Mouse (Mus musculus): ENCODE results near the gene Fyn.

The Fyn gene

DNA sequence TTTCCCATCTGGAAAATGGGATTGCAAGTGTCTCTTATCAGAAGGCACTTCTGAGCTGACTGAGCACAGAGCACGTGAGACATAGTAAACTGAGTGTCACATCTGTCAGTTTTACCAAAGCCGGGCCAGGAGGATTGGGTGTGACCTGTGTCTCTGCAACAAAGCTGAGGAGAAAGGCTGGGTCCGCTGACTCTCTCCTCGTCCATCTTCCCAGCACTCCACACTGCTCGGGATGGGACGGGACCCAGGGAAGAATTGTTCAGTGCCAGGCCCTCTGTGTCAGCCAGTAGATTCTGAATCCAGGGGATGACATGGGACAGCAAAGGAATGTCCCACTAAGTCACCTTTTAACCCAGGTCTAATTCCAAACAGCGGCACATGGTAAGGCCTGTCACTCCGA is 211.8 kb downstream of the Fyn start:
- no peak for DNase-seq

DNA sequence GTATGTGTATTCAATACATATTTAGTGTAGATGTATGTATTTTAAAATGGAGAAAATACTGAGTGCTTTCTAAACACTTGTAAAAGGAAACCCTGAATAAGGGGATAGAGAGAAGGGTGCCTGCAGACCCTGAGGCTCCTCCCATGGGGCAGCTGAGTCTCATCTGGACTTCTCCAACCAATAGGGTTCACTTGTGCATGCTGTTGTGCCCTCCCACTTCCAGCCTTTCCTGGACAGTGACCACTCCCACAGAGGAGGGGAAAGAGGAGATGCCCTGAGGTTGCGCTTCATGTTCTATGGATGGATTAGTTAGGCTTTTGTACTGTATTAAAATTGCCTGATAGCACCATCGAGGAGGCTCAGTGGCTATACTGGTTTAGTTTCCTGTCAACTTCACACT is 213.7 kb downstream of the Fyn start:
- DNase-seq = no peak

DNA sequence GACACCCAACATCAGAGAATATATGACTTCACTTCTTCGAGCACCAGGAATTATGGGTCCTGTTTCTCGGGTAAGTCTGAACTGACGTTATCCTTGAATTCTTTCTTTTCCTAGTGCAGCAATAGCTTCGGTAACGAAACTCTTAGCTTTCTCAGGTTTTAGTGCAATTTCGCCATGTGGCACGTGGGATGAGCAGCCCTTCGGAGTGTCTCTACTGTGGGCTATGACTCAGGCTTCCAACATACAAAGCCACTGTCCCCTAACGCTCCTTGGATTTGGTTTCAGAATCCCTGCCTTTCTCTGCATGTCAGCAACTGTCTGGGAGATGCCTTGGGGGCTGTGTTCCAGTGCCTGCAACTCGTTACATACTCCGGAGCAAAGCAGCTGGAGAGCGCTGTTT is 215.1 kb downstream of the Fyn start:
- no peak for DNase-seq

DNA sequence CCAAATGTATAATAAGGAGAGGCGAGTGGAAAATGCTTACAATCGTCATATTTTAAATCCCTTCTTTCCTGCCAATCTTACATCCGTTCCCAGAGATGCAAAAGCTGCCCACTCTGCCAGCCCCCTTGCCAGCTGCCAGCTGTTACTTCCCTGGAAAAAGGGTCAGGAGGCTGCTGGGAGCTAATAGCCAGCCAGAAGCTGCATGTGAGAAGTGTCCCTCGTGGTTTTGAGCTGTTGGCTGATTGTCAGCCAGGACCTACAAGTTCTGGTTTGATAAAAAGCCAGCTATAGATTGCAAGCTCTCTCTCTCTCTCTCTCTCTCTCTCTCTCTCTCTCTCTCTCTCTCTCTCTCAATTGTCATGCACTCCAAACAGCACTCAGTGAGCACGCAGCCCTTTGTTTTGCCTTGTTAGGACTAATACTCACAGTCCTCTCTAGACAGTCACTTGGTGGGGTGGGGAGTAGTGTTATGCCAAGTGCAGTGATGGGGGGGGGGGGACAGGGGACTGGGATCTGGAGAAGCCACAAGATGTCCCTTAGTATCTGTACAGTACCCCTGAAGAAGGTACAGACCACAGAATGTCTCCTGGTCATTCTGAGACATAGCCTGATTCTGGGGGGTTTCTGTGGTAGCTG is 218.8 kb downstream of the Fyn start:
- no peak for DNase-seq

DNA sequence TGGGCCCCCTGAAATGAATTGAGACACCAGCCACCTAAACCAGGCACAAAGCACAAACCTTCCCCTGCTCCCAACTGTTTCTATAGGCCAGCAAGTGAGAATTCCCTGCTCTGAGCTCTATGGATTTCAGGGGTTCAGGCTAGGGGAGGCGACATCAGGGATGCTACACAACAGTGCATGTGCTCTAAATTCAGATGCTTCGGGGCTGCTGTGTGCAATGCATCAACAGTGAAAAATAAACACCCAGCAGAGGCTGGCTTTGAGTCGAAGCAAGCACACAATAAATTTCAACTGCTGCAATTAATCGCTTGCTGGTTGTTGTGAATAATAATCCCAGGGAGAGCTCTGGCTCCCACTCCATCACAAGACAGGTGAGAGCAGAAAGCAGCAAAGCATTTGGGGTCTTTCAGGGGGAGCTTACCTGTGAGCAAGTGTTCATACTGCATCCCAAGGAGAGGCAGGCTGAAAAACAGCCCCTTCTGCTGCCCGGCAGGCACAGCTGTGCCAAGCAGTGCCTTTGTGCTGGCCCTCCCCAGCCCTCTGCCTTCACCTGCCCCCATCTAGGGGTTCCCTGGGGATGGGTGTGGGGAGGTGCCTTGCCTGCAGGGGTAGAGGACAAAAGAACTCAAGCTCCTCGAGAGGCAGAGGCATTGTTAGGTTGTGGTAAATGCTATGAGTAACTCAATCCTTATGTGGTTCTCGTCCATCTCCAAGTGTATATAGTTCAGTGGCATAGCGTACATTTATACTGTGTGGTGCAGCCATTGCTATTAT is 219.5 kb downstream of the Fyn start:
- DNase-seq = no peak

DNA sequence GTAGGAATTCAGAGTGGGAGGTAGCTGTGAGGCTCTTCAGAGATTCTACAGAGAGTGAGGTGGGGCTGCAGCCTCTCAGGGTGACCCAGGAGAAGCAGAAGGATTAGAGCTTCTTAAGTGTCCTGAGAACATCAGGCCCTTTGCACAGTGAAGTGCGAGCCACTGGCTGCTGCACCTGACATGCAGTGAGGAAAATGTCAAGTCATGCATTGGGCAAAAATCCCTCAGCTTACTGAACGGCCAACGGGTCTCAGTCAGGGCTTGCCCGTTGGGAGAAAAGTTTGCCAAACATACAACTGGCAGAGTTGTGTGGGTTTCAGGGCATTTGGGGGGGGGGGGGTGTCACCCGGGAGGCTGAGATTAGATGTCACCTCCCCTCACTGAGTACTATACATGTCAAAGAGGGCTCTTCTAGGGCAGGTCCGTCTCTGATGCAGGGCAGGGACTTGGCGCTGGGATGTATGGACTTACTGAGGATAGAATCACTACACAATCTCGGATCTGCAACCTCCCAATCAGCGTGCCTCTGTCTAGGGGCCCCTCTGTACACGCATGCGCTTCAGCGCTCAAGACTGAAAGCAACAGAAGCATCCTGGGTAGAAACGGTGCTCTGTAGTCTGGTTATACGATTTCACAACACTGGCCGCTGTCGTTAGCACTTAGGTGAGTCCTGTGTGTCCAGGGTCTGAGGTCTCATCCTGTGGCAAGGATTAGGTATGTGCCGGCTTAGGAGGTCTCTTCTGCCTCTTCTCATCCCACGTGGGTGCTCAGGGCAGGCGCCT is 221.3 kb downstream of the Fyn start:
- no peak for DNase-seq

DNA sequence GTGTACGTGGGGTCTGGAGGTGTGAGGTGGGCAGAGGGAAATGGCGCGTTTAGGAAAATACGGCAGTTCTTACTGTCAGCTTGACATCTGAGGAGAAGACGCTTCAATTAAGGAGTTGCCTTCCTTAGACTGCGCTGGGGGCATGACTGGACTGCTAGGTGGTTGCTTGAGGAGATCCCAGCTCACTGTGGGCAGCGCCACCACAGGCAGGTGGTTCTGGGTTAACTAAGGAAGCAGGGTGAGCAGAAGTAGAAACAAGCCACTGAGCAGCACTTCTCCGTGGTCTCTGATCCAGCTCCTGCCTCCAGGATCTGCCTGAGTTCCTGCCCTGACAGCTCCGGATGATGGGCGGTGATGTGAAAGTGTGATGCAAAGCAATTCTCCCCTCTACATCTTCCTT is 222.0 kb downstream of the Fyn start:
- no peak for DNase-seq

DNA sequence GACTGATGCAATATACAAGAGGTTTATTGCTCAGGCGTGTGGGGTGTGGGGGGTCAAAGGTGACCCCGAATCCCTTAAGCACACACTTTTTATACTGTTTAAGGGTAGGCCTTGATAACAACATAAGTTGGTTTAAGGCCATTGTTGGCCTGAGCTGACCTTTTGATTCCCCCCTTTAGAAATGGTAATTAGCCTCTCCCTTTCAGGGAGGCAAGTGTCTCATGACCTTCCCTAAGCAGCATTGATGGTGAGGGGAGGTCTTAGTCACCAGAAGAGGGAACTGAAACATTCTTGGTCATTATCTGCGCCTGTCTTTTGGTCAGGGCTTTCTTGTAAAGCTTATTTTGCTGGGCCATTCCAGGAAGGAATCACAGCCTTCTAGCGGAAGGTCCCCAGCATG is 223.8 kb downstream of the Fyn start:
- DNase-seq = no peak

DNA sequence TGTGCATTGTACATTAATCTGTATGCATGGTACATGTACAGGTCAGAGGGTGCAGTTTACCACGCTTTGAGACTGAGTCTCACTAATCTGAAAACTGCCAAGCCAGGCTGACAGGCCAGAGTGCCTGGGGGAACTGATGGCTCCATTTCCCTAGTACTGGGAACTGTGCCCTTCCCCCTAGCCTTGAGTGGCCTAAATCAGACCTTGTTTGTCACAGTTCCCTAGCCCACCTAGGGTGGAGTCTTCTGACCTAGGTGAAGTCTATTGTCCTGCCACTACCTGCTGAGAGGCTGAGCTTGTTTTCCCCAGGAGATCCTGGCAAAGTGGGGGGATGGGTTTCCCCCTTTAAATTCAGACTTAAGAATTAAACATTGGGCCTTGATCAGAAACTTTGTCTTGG is 226.1 kb downstream of the Fyn start:
- DNase-seq = no peak

DNA sequence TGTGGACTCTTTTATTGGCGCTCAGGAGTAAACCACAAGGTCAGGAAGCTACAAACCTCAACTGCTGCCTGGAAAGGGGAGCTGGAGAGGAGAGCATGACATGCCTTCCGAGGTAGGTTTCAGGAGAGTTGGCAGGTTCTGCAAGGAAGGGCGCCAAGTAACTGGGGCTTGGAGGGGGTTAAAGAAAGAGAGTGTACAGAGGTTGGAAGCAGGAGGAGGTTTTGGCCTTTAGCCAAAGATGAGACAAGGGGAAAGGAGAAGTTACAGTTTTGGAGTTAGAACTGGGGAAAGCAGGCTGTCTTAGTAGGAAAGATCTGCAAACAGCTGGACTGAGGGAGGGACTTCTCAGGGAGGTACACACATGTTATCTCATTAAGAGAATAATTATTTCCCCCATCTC is 227.2 kb downstream of the Fyn start:
- DNase-seq = no peak

DNA sequence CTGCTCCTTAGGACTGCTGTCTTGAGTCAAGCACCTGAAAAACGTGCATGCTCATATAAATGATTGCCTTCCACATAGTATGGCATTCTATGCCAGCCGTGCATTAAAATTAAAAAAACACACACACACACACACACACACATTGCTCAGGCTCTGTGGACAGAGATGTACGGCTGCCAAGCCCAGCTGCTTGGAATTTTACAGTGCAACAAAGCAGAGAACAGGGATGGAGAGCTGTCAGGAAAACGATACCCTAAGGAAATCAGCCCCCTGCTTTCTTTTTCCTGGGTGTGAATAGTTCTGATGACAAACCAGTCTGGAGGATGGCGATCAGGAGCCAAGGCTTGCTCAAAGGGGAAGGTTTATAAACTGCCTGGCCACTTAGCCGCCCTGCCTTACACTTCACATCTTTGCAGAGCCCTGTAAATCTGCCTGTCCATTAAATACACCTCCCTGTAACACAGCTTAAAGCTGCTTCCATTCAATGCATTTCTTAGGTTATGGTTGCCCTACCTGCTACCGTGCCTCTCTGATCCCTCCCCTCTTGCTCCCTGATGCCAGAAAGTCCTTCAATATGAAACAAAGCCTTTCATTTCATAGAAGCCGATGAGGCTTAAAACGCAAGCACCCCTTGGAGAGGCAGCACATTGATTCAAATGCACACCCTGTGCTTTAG is 228.6 kb downstream of the Fyn start:
- no peak for DNase-seq

DNA sequence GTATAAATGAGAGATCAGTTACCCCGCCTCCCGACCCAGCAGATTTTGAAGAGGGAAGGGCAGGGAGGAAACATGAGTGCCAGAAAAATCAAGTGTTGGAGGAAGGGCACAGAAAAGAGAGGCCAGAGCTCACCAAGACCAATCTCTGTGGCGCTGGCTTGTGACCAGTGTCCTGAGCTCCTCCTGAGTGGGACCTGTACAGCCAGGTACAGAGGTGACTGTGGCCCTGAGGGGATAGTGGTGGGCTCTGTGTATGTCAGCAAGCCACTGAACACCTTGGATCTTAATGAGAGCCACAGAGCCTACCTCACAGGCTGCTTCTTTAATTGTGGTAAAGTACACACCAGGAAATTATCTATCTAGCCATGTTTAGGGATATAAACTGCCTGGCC is 229.1 kb downstream of the Fyn start:
- DNase-seq = no peak

DNA sequence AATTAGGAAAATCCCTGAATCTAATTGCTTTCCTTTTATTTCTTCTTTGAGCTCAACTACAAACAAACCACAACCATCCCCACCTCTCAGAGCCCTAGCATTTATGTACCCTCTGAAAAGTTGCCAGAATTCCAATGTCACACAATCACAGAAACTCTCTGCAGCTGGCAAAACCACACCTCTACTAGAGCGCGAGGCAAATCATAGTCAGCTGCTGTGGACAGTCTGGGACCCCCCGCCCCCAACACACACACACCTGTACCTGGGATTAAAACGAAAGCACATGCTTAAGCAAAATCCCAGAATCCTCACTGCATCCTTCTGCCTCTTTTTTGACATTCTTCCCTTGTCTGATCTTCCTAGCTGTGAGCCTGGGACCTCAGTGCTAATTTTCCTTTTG is 230.9 kb downstream of the Fyn start:
- DNase-seq = no peak

DNA sequence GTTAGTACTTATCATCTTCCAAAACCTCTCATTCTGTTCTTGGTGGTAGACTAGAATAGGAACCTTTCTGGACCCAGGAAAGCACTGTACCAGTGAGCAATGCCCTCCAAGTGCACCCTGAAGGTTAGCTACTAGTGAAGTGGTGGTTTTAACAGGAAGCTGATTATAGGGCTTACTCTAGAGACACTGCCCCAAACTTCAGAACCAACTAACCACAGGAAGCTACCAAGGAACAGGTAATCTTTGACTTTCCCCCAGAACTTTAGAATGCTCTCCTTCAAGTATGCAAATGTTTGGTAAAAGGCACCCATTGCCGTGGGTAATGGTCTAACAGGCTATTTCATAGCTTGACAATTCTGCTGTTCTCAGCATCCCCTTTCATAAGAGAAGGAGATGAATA is 231.5 kb downstream of the Fyn start:
- no peak for DNase-seq

DNA sequence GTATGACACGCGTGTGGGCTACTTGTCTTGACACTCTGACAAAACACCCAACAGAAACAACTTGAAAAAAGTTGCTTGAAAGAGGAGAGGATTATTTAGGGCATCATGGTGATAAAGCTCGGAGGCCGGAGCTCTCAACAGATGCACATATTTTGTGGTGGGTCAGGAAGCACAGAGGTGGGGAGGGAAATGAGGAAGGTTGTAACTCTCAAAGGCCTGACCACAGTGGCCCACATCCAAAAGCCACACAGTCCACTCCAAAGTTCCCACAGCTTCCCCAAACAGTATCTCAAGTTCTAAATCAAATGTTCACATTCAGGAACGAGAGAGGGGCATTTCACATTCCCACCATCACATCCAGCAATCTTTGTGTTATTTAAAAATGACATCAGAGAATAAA is 232.4 kb downstream of the Fyn start:
- no peak for DNase-seq

DNA sequence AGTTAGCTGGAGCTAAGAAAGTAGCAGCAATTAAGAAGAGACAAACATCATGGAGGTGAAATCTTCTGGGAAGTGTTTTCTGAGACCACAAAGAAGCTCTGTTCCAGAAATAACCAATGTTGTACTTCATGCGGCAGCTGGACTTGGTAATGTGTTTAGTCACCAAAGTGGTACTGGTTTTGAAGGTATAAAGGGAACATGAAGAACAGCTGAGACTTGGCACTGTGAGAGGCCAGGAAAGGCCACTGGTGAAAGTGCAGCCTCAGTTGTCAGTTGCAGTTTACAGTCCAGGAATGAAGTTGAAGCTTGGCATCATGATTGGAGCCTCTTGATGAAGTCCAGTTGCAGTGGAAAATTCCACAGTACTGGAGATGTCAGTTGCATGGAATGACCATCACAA is 237.8 kb downstream of the Fyn start:
- no peak for DNase-seq

DNA sequence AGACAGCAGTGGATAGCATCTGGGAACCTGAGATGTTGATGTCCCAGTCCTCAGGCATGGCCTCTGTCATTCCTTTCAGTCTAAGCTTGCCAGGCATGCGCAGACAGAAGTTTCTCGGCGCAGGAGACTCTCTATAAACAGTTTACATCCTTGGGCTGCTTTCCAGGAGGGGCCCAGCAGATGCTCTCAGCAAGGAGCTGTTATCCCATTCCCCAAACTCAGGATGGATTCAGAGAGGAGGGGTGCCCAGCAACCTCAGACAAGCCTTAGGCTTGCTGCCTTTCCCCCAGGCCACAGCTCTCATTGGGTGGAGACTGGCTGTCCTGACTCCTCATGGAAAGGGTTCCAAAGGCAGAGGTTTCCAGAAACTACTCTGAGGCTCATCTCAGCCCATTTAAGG is 242.6 kb downstream of the Fyn start:
- DNase-seq = no peak

DNA sequence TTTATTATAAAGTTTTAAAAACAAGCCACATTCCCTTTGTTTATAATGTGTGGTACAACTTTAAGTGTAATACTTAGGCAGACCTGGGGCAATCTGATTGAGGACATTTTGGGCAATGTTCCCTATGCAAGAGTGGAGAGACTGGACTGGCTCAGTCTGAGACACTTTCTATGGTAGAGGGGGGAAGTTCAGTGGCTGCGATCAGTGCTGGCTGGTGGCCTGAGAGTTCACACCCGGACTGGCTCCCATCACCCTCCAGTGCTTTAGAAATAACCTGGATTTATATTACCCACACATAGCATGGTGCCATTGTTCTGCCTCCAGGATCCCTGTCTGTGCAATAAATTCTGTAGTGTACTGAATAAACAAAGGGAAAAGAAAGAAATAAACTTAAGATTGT is 243.5 kb downstream of the Fyn start:
- DNase-seq = no peak

DNA sequence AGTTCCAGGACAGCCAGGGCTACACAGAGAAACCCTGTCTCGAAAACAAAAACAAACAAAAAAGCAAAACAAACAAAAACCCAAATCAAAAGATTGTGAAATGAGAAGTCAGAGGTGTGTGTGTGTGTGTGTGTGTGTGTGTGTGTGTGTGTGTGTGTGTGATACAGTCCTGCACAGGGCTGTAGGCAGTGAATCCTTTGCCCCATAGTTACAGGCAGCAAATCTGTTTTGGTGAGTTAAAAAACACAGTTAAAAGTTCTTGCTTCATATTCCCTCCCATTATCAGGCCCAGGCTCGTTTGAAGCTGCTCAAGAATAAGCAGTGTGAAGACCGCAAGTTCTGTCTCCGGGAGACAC is 244.0 kb downstream of the Fyn start, which contains the start of gene Traf3ip2:
TSS of gene Traf3ip2 (plus strand) at position 302 of the 356 bp plus-strand sequence.
- no peak for DNase-seq

DNA sequence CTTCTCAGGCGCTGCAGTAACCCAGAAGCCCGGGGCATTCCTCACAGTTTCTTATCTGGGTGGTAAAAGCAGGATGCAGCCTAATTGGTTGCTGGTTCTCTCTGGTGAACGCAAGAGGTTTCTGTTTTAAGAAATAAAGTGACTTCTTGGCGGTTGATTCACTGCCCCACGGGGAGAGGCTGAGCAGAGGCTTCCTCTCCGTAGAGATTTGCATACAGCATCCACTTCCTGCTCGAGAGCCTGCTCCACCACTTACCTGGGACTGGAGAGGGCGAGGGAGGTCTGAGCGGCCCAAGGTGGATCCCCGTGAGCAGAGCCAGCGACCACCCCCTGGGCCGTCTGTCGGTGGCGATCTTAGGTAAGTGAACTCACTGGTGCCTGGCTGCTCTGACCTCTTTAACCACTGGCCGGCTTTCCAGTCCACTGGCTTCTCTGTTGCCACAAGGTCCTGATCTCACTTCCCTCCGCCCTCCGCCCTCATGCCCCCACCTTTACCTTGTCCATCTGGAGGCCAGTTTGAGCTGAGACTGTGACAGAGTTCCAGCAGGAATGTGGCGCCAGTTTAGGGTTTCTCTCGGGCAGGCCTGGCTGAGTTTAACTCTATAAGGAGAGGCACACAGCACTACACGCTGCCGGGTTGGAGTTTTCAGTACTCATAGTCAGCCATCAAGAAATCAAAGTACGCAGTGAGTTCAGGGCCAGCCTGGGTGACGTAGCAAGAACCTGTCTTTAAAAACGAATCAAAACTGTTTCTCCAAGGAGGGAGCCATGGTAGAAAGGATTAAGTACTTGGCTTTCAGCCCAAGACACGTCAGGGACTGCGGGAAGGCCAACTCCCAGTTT is 244.6 kb downstream of the Fyn start:
- DNase-seq = peak; percentile 90

DNA sequence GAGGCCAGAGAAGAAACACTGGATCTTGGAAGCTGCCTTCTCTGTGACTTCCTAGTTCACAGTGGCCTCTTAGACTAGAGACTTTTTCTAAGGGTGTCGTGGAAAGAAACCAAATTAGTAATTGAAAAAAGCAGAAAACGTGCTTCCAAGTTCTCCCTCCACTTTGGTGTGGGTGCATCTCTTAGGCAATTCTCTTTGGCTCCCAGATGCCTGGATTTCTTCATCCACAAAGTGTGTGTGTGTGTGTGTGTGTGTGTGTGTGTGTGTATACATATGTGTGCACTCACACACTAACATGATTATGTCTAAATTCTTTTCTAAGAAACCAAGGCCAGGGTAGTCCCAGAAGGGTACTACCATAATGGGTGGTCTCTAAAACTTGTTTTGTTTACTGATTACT is 245.3 kb downstream of the Fyn start:
- DNase-seq = no peak

DNA sequence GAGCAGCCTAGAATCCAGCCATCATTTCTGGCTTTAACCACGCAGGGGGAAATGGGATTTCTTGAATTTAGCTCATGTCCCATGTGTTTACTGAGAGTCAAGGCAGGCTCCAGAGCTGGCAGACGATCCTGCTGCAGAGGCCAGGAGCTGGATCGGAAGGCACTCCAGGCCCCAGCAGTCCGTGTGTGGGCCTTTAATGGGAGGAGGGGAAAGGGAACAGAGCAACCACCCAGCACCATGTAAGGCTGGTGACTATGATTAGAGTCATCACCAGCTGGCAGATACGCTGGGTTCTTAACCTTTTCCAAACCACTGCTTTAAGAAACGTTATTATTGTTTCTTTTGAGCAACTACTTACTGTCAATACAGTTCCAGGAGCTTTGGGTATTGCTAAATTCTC is 246.0 kb downstream of the Fyn start:
- peak; percentile 67 for DNase-seq

Measured in kidney, postnatal 14 days (tissue).